Mouse (Mus musculus) cortical plate, adult 2 months (tissue): Measurements from ENCODE around the gene Zfp346. TPM values are rescaled to one million over a fixed set of nuclear protein-coding genes. Genes with fewer than 3 reads are reported as not detected.

Source experiments
- H3K27ac ChIP-seq: fragments of 200-500 bp; 2 replicates; pipeline ENCODE4 v1.5.1; 2012; ENCODE audit warnings: low read length, control low read depth, inconsistent platforms; ENCODE audit not compliant: insufficient read depth
- H3K4me1 ChIP-seq: fragments of 200-500 bp; 2 replicates; pipeline ENCODE4 v1.6.1; 2011; ENCODE audit warnings: low read length; ENCODE audit not compliant: control insufficient read depth, insufficient read depth
- H3K4me3 ChIP-seq: fragments of 200-500 bp; 2 replicates; pipeline ENCODE4 v1.5.1; 2011; ENCODE audit warnings: mild to moderate bottlenecking, low read length, control low read depth; ENCODE audit not compliant: insufficient read depth
- CTCF ChIP-seq: fragments of 200-500 bp; IDR thresholded peaks from 2 replicates; pipeline ENCODE4 v1.5.1; 2011; ENCODE audit warnings: mild to moderate bottlenecking, control low read depth, low read length; ENCODE audit not compliant: insufficient read depth; ENCODE audit errors: extremely low read depth
- POLR2A ChIP-seq: fragments of 200-500 bp; IDR thresholded peaks from 2 replicates; pipeline ENCODE4 v1.6.1; 2011; ENCODE audit warnings: mild to moderate bottlenecking, low read length, control low read depth; ENCODE audit not compliant: insufficient read depth; ENCODE audit errors: extremely low read depth
- polyA plus RNA-seq: library from polyadenylated mRNA; depleted of rRNA; stranded (reverse); fragments of >200 nt; gene quantifications from 2 replicates; pipeline ENCODE4 v1.2.3, GENCODE M21; 2012; rRNA removed

Gene Zfp346
- polyA plus RNA-seq, 1 experiment: 41.0 TPM

DNA sequence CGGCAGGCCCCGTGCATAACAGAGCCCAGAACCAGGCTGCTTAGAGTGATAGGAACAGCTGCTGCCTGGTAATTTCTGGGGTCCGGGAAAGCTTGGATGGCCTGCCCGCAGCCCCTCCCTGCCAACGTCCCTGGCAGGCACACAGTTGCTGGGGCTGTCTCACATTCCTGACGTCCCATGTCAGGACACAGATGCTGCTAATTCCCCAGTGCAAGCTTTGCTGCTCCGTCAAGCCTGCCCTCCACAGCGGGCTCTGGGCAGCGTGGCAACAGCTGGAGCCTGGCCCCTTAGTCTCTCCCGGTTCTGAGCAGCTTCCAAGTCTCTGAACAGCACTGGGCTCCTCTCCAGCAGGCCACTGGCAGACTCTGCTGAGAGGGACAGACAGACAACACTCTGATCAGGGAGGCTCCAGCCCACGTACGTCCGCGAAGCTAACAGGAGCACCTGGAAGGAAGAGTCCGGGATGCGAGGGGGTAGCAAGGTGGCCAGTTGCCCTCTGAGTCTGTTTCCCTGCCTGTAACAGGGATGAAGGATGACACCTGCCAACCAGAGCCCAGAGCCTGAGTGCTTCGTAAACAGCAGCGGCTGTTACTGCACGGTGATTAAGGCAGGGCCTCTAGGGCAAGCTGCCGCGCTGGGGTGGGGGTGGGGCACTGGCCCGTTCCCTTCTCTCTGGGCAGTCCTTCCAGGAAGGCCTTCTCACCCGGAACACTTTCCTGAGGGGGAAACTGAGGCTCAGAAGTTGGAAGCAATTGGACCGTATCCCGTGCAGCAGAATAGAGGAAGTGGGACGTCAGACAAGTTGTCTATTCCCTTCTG is 66.6 kb downstream of the Zfp346 start:
- peaks cover 3% of the 10 kb centered on the region; the same call in 1 of the 2 replicates for H3K4me1 ChIP-seq
- H3K27ac ChIP-seq: no peak overlapping the region
- TF ChIP-seq POLR2A: no peak
- no peak for TF ChIP-seq CTCF
- no peak overlapping the region for H3K4me3 ChIP-seq

DNA sequence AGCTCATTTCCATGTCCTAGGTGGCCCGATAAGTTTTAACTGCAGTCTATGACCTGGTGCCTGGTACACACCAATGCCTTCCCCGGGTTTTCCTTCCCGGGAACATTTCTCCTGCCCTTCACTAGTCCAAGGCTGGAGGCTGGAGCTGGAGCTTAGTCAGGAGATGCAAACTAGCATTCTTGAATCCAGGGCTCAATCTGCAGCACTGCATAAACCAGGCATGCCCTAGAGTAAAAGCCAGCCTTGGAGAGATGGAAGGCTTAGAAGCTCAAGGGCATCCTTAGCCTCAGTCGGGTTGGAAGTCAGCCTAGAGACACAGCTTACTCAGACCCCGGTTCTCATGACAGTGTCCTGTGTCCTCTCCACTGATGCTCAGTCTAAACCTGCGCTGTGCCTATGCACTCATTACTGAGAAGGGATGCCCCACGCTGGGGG is 67.2 kb downstream of the Zfp346 start:
- TF ChIP-seq POLR2A: no peak
- TF ChIP-seq CTCF: no peak
- Histone ChIP-seq H3K27ac (no peak overlapping the region), H3K4me1 (peaks cover 3% of the 10 kb centered on the region; the same call in 1 of the 2 replicates), H3K4me3 (no peak overlapping the region)

GRCm38 (mm10) chr13:55174347-55174746 is 69.2 kb downstream of the Zfp346 start:
- TF ChIP-seq POLR2A: no peak
- no peak for TF ChIP-seq CTCF
- H3K4me3 ChIP-seq: no peak overlapping the region
- H3K4me1 ChIP-seq: no peaks in the 10 kb centered on the region
- no peak overlapping the region for H3K27ac ChIP-seq

DNA sequence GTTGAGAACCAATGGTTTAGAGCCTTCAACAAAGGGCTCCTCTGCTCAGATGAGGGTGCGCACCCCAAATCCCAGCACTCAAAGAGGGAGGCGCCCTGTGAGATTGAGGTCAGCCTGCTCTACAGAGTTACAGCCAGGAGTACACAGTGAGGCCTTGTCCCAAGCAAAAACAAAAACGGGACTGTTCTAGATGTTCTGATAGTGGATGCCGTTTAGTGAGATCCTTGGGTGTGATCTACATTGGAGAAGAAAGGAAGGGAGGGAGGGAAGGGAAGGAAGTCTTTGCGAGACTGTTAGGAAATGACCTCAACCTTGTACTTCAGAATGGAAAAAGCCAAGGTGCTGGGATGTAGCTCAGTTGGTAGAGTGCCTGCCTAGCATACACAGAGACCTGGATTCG is 71.2 kb downstream of the Zfp346 start:
- H3K4me3 ChIP-seq: no peak overlapping the region
- H3K27ac ChIP-seq: no peak overlapping the region
- TF ChIP-seq CTCF (no peak), POLR2A (no peak)
- no peaks in the 10 kb centered on the region for H3K4me1 ChIP-seq

DNA sequence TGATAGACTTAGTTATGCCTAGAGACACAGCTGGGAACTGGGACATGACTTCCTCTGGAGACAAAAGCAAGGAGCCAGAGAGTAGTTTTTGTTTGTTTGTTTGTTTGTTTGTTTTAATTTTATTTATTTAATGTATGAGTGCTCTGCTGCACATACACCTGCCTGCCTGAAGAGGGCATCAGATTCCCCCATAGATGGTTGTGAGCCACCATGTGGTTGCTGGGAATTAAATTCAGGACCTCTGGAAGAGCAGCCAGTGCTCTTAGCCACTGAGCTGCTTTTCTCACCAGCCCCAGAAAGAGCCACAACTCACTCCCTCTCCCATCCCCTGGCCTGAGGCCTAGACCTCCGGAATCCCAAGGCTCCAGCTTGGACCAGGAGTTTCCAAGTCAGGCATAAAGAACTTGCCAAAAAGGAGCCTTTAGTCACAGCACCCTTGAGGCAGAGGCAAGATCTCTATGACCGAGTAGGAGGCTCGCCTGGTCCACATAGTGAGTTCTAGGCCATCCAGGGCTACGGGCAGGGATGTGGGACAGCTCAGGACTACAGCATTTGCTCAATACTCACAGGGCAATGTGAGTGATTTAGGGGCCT is 72.9 kb downstream of the Zfp346 start:
- H3K27ac ChIP-seq: no peak overlapping the region
- H3K4me3 ChIP-seq: no peak overlapping the region
- H3K4me1 ChIP-seq: no peaks in the 10 kb centered on the region
- 0 out of 2 replicates have a peak, but pooled peaks have one; percentile 22 for TF ChIP-seq CTCF
- no peak for TF ChIP-seq POLR2A

DNA sequence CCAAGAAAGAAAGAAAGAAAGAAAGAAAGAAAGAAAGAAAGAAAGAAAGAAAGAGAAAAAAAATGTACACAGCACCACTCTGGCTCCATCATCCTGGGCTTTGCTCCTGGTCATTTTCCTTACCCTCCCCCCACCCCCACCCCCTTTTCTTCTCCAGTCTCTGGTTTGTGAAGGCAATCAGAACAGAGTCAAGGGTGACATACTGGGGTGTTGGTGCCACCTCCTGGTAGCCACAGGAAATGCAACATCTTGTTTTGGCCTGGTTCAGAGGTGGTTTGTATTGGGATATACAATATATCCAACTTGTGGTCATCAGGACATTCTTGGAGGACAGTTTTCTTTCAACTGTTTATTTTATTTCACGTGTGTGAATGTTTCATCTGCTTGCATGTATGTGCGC is 73.4 kb downstream of the Zfp346 start:
- no peaks in the 10 kb centered on the region for H3K4me1 ChIP-seq
- no peak overlapping the region for H3K27ac ChIP-seq
- no peak for TF ChIP-seq POLR2A
- peak; percentile 95 for TF ChIP-seq CTCF
- no peak overlapping the region for H3K4me3 ChIP-seq

GRCm38 (mm10) chr13:55179591-55179990 is 74.5 kb downstream of the Zfp346 start:
- Histone ChIP-seq H3K27ac (no peak overlapping the region), H3K4me1 (no peaks in the 10 kb centered on the region), H3K4me3 (no peak overlapping the region)
- TF ChIP-seq POLR2A (no peak), CTCF (no peak)

- peak overlapping the region; percentile 32 for H3K4me3 ChIP-seq
- H3K27ac ChIP-seq: no peak overlapping the region
- TF ChIP-seq CTCF: no peak
- no peak for TF ChIP-seq POLR2A
- H3K4me1 ChIP-seq: no peaks in the 10 kb centered on the region
Measured at GRCm38 (mm10) chr13:55181786-55182172, 76.7 kb downstream of the Zfp346 start.

DNA sequence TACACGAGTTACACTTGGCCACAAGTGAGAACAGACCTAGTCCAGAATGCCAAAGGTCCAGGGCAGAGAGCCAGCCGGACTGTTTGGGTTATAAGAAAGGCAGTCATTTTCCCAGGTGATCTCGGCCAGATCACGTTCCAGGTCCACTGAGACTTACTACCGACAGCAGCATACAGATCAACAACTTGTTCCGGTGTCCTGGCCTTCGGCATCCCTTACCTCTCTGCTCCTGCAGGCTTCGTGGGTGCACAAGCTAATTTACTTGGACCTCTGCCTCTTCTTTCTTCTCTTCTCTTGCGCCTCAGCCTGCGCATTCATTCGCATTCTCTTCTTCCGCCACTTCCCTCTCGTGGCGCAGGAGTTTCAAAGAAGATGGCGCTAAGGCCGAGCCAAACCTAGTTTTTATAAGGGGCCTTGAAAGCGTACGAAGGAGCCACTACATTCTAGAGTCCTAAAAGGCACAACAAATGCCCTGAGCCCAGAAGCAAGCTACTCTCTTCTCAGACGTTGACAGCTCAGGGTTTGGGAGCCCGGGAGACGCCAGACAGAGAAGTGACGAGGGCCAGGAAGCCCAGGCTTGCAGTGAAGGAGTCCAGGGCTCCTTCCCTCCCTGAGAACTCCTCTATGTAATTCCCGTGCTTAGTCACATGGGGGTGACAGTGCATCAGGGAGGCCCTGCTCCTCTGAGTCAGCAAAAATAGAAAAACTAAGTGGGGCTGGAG is 77.2 kb downstream of the Zfp346 start:
- Histone ChIP-seq H3K4me1 (no peaks in the 10 kb centered on the region), H3K27ac (0 out of 2 replicates have a peak overlapping the region, but pooled peaks have one; percentile 6), H3K4me3 (peak overlapping the region; percentile 32)
- TF ChIP-seq POLR2A (peak; percentile 64; the same call in 1 of the 2 replicates), CTCF (peak; percentile 75)

DNA sequence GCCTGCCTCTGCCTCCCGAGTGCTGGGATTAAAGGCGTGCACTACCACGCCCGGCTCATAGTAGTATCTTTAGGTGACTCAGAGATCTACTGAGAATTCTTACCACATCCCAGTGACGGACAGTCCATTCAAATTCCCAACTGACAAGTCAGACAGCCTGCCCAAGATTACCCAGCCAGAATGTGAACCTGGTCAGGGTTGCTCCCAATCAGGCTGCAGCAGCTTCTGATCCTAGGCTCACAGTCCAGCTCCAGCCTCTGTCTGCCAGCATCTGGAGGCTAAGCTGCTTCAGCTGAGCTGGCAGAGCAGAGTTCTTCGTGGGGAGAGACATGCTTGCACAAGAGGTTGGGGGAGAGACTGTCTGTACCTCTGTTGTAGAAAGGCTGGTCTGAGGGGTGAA is 78.3 kb downstream of the Zfp346 start:
- no peaks in the 10 kb centered on the region for H3K4me1 ChIP-seq
- H3K27ac ChIP-seq: no peak overlapping the region
- no peak overlapping the region for H3K4me3 ChIP-seq

More for the DNA sequence above, 78.3 kb downstream of the Zfp346 start:
- no peak for TF ChIP-seq POLR2A
- no peak for TF ChIP-seq CTCF

Other genes with a start within 250 kb of the Zfp346 start
- 62.2 and 66.0 TPM in 2 replicates for gene Unc5a, start 155.9 kb upstream of the Zfp346 start, polyA plus RNA-seq
- 1.9 TPM in 2 replicates for gene Hk3, start 83.9 kb upstream of the Zfp346 start, polyA plus RNA-seq
- 17.2 and 18.7 TPM in 2 replicates for gene Uimc1, start 5.0 kb upstream of the Zfp346 start, polyA plus RNA-seq
- not detected in 2 replicates for gene Gm17617, start 28.2 kb downstream of the Zfp346 start, polyA plus RNA-seq
- 0.08 and 0.10 TPM in 2 replicates for gene Fgfr4, start 47.3 kb downstream of the Zfp346 start, polyA plus RNA-seq
- 37.4 and 38.0 TPM in 2 replicates for gene Nsd1, start 104.5 kb downstream of the Zfp346 start, polyA plus RNA-seq
- gene Prelid1, start 215.2 kb downstream of the Zfp346 start, polyA plus RNA-seq: 168 and 177 TPM in 2 replicates
- gene Rab24, start 216.6 kb downstream of the Zfp346 start, polyA plus RNA-seq: 148 and 163 TPM in 2 replicates
- 1.2 and 1.9 TPM in 2 replicates for gene Mxd3, start 224.5 kb downstream of the Zfp346 start, polyA plus RNA-seq